Mouse (Mus musculus): Measurements from ENCODE around the gene Rnf24. TPM values are rescaled to one million over a fixed set of nuclear protein-coding genes. Genes with fewer than 3 reads are reported as not detected.

Rnf24 gene
- total RNA-seq, 1 experiment from 2014 or later = 7.3 TPM

- ATAC-seq (replicated peaks; ENCODE audit: insufficient number of reproducible peaks, low FRiP score, low TSS enrichment, poor library complexity, severe bottlenecking) = no peak
These were observed 71.1 kb downstream of the Rnf24 start for GRCm38 (mm10) chr2:131281596-131281995.

DNA sequence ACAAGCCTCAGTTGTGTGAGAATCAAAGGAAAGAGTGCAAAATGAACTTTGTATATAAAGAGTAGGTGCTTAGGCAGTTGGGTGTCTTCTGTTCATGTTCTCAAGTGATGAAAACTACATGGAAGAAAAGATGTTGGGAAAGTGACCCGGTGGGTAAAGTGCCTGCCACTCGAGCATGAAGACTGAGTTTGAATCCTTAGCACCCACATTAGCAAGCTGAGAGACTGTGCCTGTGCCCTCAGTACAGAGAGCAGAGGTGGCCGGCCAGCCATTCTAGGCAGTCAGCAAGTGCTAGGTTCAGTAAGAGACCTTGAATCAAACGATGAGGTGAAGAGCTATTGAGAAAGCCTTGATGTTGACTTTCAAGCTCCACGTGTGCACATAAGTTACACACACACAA is 76.0 kb downstream of the Rnf24 start:
- no peak for ATAC-seq (replicated peaks; ENCODE audit: insufficient number of reproducible peaks, low FRiP score, low TSS enrichment, poor library complexity, severe bottlenecking)

GRCm38 (mm10) chr2:131275493-131275892 is 77.2 kb downstream of the Rnf24 start:
- ATAC-seq (replicated peaks; ENCODE audit: insufficient number of reproducible peaks, low FRiP score, low TSS enrichment, poor library complexity, severe bottlenecking) = no peak

- no peak for ATAC-seq (replicated peaks; ENCODE audit: insufficient number of reproducible peaks, low FRiP score, low TSS enrichment, poor library complexity, severe bottlenecking)
These were observed 87.6 kb downstream of the Rnf24 start for GRCm38 (mm10) chr2:131265056-131265455.

GRCm38 (mm10) chr2:131264027-131264426 is 88.7 kb downstream of the Rnf24 start:
- ATAC-seq (replicated peaks; ENCODE audit: insufficient number of reproducible peaks, low FRiP score, low TSS enrichment, poor library complexity, severe bottlenecking) = no peak

GRCm38 (mm10) chr2:131262680-131263670 is 89.7 kb downstream of the Rnf24 start:
- no peak for ATAC-seq (replicated peaks; ENCODE audit: insufficient number of reproducible peaks, low FRiP score, low TSS enrichment, poor library complexity, severe bottlenecking)

DNA sequence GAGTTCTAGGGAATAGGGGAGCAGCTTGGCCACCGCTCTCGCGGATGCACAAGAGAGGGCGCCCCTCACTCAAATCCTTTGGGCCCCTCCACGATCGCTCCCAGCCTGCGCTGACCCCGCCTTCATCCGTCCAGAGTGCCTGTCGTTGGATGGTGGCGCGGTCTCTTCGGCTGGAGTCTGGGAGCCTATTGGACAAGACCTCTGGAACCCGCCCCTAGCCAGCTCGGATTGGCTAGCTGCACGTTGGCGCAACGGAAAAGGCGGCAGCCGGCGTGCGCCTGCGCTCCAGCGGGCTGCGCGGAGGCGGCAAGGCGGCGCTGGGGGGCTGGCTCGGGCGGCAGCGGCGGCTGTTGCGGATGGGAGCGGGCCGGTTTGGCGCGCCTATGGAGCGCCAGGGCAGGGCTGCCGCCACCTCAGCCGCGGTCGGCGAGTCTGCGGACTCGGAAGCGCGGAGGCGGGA is 90.4 kb downstream of the Rnf24 start, which contains the start of gene Pank2:
Pank2 (plus strand) TSS at position 283 of the 460 bp plus-strand sequence.
- ATAC-seq (replicated peaks; ENCODE audit: insufficient number of reproducible peaks, low FRiP score, low TSS enrichment, poor library complexity, severe bottlenecking) = peak; percentile 99

GRCm38 (mm10) chr2:131261481-131262212 is 91.0 kb downstream of the Rnf24 start:
- ATAC-seq (replicated peaks; ENCODE audit: insufficient number of reproducible peaks, low FRiP score, low TSS enrichment, poor library complexity, severe bottlenecking) = no peak

- no peak for ATAC-seq (replicated peaks; ENCODE audit: insufficient number of reproducible peaks, low FRiP score, low TSS enrichment, poor library complexity, severe bottlenecking)
These were observed 92.0 kb downstream of the Rnf24 start for GRCm38 (mm10) chr2:131260544-131261307.

DNA sequence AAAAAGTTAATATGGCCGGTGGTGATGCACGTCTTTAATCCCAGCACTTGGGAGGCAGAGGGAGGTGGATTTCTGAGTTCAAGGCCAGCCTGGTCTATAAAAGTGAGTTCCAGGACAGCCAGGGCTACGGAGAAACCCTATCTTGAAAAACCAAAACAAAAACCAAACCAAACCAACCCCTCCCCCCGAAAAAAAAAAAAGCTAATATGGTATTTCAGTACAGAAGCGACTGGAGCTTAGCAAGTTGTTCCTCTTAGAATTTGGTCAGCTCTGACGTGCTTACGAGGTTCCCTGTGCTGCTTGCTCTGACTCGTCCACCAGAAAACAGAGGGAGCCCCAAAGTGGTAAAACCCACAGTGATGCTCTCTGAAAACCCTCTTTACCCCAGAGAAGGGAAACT is 94.0 kb downstream of the Rnf24 start:
- ATAC-seq (replicated peaks; ENCODE audit: insufficient number of reproducible peaks, low FRiP score, low TSS enrichment, poor library complexity, severe bottlenecking) = no peak

- ATAC-seq (replicated peaks; ENCODE audit: insufficient number of reproducible peaks, low FRiP score, low TSS enrichment, poor library complexity, severe bottlenecking) = no peak
These were observed 97.0 kb downstream of the Rnf24 start for GRCm38 (mm10) chr2:131255738-131256137.

DNA sequence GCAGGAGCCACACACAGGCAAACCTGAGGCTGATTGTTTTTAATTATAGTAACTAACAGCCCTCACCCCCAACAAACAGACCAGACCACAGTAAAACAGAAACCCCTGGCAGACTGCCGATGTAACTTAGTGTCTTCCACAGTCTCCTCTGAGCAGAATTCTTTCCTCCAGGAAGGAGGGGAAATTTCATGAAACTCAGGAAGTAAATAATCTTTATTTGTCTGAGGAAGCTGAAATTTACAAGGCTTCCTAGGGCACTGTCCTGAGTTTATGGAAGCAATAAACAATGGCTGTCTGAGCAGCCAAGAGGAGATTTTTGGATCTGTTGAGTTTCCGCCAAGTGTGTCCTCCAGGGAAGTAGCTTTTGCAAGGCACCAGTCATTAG is 98.4 kb downstream of the Rnf24 start:
- ATAC-seq (replicated peaks; ENCODE audit: insufficient number of reproducible peaks, low FRiP score, low TSS enrichment, poor library complexity, severe bottlenecking) = no peak

DNA sequence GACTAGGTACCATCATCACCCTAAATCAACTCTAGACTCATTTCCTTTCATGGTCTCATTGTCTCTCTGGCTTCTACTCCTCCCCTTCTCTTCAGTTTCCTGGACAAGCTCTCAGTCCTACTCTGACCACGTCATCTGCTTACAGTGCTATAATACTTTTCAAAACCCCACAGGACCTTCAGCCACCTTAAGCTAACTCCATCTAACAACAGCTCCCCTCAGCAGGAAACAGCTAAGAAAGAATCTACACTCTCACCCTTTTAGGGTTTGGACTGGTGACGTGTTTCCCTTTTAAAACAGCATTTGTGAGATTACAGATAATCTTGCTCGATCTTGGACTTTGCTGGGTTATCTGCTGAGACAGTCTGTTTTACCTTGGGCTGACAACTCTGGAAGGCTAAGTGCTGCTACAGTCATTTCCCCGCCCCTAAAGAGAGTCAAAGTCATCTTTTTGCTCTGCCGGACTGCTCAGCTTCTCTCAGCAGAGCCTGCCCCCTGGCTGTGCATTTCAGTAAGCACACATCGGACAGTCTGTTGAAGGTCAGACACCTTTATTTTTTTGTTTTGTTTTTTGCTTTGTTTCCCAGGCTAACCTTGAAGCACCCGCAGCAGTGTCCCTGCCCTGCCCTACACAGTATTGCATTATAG is 98.9 kb downstream of the Rnf24 start:
- ATAC-seq (replicated peaks; ENCODE audit: insufficient number of reproducible peaks, low FRiP score, low TSS enrichment, poor library complexity, severe bottlenecking) = peak; percentile 92

Other genes with a start within 250 kb of the Rnf24 start
- not detected in 3 replicates for gene Hspa12b, start 225.6 kb downstream of the Rnf24 start, total RNA-seq (2017)
- not detected in 3 replicates for gene Gm11037, start 219.4 kb downstream of the Rnf24 start, total RNA-seq (2017)
- 4.0 to 11.8 TPM (median 5.2 TPM) in 3 replicates for gene 1700037H04Rik, start 192.8 kb downstream of the Rnf24 start, total RNA-seq (2017)
- 12.5 to 17.0 TPM (median 14.0 TPM) in 3 replicates for gene Cenpb, start 172.8 kb downstream of the Rnf24 start, total RNA-seq (2017)
- gene Cdc25b, start 165.9 kb downstream of the Rnf24 start, total RNA-seq (2017) = 7.7 to 39.4 TPM (median 11.3 TPM) in 3 replicates
- gene Spef1, start 165.6 kb downstream of the Rnf24 start, total RNA-seq (2017) = 0.38 to 1.6 TPM in 2 of 3 replicates, not detected in the other
- gene Ap5s1, start 145.8 kb downstream of the Rnf24 start, total RNA-seq (2017) = 3.0 to 15.2 TPM (median 13.2 TPM) in 3 replicates
- gene Mavs, start 118.8 kb downstream of the Rnf24 start, total RNA-seq (2017) = 8.0 to 16.9 TPM (median 9.0 TPM) in 3 replicates
- gene Pank2, start 90.4 kb downstream of the Rnf24 start, total RNA-seq (2017) = 38.1 to 53.4 TPM (median 45.9 TPM) in 3 replicates
- 8.0 to 34.0 TPM (median 20.6 TPM) in 3 replicates for gene Smox, start 138.6 kb upstream of the Rnf24 start, total RNA-seq (2017)
- not detected in 3 replicates for gene Adra1d, start 209.4 kb upstream of the Rnf24 start, total RNA-seq (2017)

All from monocyte, adult 5-6 weeks (primary cell).